Mouse (Mus musculus): ENCODE data around the gene Cpeb3. TPM values are rescaled to one million over a fixed set of nuclear protein-coding genes. Genes with fewer than 3 reads are reported as not detected.
A peak's percentile ranks its signal among the peaks of the same experiment; 100 is the strongest.

The Cpeb3 gene
- polyA plus RNA-seq, 1 experiment from 2014 or later: 0.63 TPM

DNA sequence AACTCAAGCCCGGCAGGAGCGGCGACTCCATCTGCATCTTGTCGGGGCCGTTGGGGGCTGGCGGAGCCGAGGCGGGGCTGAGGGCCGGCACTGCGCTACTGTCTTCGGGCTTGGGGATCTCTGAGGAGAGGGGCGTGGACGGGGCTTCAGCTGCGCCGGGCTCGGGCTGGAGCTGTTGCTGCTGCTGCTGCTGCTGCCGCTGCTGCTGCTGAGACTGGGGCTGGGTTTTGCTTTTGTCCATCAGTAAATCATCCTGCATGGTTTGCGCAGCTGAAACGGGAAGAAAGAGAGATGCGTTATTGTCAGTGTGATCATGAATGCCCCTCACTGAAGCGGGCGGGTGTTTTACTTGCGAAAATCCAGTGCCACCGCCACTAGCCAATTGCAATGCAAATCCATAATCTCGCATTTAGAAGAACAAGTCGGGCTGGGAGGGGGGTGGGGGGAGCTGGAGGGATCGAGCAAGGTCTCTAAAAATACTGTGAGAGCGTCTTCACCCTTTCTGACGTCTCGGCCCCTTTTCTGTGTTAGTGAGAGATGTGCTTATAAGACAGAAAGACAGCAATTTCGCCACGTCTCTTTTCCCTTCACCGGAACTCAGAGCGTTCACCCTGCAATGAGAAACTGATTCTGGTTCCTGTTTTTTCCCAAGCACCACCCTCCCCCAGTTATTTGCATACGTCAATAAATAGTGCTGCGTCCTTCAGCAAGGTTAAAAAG, 33.5 kb downstream of the Cpeb3 start:
- no peaks in the 10 kb centered on the region for H3K36me3 ChIP-seq (ENCODE audit: insufficient read depth)
- no peaks in the 10 kb centered on the region for H3K9me3 ChIP-seq (ENCODE audit: low read depth, low read length)

DNA sequence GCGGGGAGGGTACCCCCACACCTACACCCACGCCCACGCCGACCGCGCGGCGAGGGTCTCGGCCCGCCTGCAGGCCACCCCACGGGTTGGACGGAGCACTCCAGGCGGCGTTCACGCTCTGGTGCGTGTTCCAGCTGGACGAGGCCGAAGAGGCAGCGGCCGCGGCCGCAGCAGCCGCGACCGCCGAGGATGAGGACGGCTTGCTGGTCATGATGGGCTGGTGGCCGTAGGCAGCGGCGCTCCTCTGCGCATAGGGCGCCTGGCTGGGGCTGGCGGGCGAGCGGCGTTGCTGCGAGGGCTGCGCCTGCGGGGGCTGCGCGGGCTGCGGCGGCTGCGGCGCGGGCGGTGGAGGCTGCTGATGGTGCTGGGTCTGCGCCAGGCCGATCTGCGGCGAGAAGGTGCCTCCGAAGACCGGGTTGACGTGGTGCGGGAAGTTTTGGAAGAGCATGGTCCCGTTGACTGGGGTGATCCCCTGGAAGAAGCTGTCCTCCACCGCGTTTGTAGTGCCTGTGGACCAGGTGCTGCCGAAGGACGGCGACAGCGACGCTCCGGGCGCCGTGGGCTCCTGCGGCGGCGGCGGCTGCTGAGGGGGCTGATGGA, 34.2 kb downstream of the Cpeb3 start:
- DNase-seq (peak; percentile 60), ATAC-seq (ENCODE audit: insufficient read depth) (peak; percentile 57; the same call in 1 of the 2 replicates)
- Histone ChIP-seq H3K27ac (ENCODE audit: low read depth) (no peak overlapping the region), H3K27me3 (ENCODE audit: insufficient read depth, low read length) (peaks cover 47% of the 10 kb centered on the region), H3K4me2 (peak overlapping the region; percentile 98), H3K36me3 (ENCODE audit: insufficient read depth) (no peaks in the 10 kb centered on the region), H3K4me3 (ENCODE audit: low read depth, low read length) (peak overlapping the region; percentile 58), H3K4me1 (ENCODE audit: insufficient read depth) (0 out of 2 replicates have a peak, but pooled peaks cover 3% of the 10 kb centered on the region), H3K9me3 (ENCODE audit: low read depth, low read length) (no peaks in the 10 kb centered on the region), H3K9ac (peak overlapping the region; percentile 42)
- TF ChIP-seq CTCF (IDR thresholded peaks at IDR 0.05; ENCODE audit: low read depth): no peak
- under 1% methylated on average over 65 of the region's 70 CpGs for WGBS

More for the DNA sequence above, 33.5 kb downstream of the Cpeb3 start:
- Histone ChIP-seq H3K27ac (ENCODE audit: low read depth) (peak overlapping the region; percentile 42; the same call in 1 of the 2 replicates), H3K27me3 (ENCODE audit: insufficient read depth, low read length) (peaks cover 47% of the 10 kb centered on the region), H3K9ac (peak overlapping the region; percentile 42), H3K4me1 (ENCODE audit: insufficient read depth) (0 out of 2 replicates have a peak, but pooled peaks cover 3% of the 10 kb centered on the region), H3K4me2 (peak overlapping the region; percentile 98), H3K4me3 (ENCODE audit: low read depth, low read length) (peak overlapping the region; percentile 58)
- under 1% methylated on average over 36 of the region's 36 CpGs for WGBS
- peak; percentile 90 for ATAC-seq (ENCODE audit: insufficient read depth)
- peak; percentile 69 for DNase-seq
- TF ChIP-seq CTCF (IDR thresholded peaks at IDR 0.05; ENCODE audit: low read depth): no peak

DNA sequence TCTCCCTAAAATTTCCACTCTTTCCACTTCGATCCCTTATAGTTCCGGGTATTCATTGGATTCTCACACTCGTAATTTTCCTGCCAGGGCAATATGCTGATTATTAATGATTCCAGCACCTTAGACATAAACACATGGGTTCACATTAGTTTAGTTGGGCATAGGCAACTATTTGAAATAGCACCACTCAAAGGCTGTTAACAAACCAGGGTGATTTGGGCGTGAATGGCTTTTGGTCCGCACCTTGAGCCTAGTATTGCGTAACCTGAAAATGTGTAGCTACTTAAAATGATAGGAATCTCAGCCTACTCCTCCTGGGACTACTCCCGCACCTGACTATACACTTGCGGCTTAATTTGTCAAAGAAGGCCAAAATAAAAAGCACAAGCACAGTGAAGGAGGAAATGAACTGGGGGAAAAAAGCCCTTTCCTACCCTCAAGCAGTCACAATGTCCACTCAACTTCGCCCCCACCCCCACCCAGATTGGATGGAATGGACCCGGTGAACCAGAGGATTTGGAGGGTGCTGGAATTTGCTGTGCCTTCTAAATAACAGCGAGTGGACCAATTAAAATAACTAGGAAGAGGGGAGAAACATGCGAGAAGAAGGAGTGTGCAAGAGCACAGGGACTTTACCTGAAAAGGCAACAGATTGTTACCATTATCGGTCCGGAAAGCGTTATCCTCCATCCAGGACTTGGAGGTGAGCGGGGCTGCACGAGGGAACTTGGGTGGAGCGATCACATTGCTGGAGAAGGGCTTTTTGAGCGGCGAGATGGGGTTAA, 34.9 kb downstream of the Cpeb3 start:
- peak overlapping the region; percentile 98 for H3K4me2 ChIP-seq
- ATAC-seq (ENCODE audit: insufficient read depth) (no peak), DNase-seq (no peak)
- 25% methylated on average over 20 of the region's 20 CpGs for WGBS
- 0 out of 2 replicates have a peak, but pooled peaks cover 3% of the 10 kb centered on the region for H3K4me1 ChIP-seq (ENCODE audit: insufficient read depth)
- H3K27me3 ChIP-seq (ENCODE audit: insufficient read depth, low read length): peaks cover 47% of the 10 kb centered on the region
- H3K9ac ChIP-seq: peak overlapping the region; percentile 42
- no peak for TF ChIP-seq CTCF (IDR thresholded peaks at IDR 0.05; ENCODE audit: low read depth)
- peak overlapping the region; percentile 58 for H3K4me3 ChIP-seq (ENCODE audit: low read depth, low read length)
- H3K9me3 ChIP-seq (ENCODE audit: low read depth, low read length): no peaks in the 10 kb centered on the region
- H3K27ac ChIP-seq (ENCODE audit: low read depth): no peak overlapping the region
- H3K36me3 ChIP-seq (ENCODE audit: insufficient read depth): no peaks in the 10 kb centered on the region

- Histone ChIP-seq H3K4me3 (ENCODE audit: low read depth, low read length) (0 out of 2 replicates have a peak overlapping the region, but pooled peaks have one; percentile 4), H3K27me3 (ENCODE audit: insufficient read depth, low read length) (peaks cover 47% of the 10 kb centered on the region), H3K4me1 (ENCODE audit: insufficient read depth) (0 out of 2 replicates have a peak, but pooled peaks cover 3% of the 10 kb centered on the region), H3K9me3 (ENCODE audit: low read depth, low read length) (no peaks in the 10 kb centered on the region), H3K36me3 (ENCODE audit: insufficient read depth) (no peaks in the 10 kb centered on the region), H3K27ac (ENCODE audit: low read depth) (no peak overlapping the region), H3K9ac (no peak overlapping the region), H3K4me2 (peak overlapping the region; percentile 5; the same call in 1 of the 2 replicates)
- WGBS: 75% methylated on average over 11 of the region's 11 CpGs
- DNase-seq (no peak), ATAC-seq (ENCODE audit: insufficient read depth) (no peak)
- no peak for TF ChIP-seq CTCF (IDR thresholded peaks at IDR 0.05; ENCODE audit: low read depth)
Observed at GRCm38 (mm10) chr19:37172566-37173130, 35.8 kb downstream of the Cpeb3 start.

- no peak for TF ChIP-seq CTCF (IDR thresholded peaks at IDR 0.05; ENCODE audit: low read depth)
- Histone ChIP-seq H3K9me3 (ENCODE audit: low read depth, low read length) (no peaks in the 10 kb centered on the region), H3K4me2 (no peak overlapping the region), H3K9ac (no peak overlapping the region), H3K36me3 (ENCODE audit: insufficient read depth) (no peaks in the 10 kb centered on the region), H3K27me3 (ENCODE audit: insufficient read depth, low read length) (peaks cover 45% of the 10 kb centered on the region), H3K27ac (ENCODE audit: low read depth) (no peak overlapping the region), H3K4me3 (ENCODE audit: low read depth, low read length) (no peak overlapping the region), H3K4me1 (ENCODE audit: insufficient read depth) (0 out of 2 replicates have a peak, but pooled peaks cover 3% of the 10 kb centered on the region)
- WGBS: 36% methylated on average over 1 of the region's 1 CpGs
- ATAC-seq (ENCODE audit: insufficient read depth) (no peak), DNase-seq (no peak)
Observed at GRCm38 (mm10) chr19:37172096-37172495, 36.3 kb downstream of the Cpeb3 start.

GRCm38 (mm10) chr19:37156770-37157336, 51.5 kb downstream of the Cpeb3 start:
- WGBS: 77% methylated on average over 5 of the region's 5 CpGs
- H3K36me3 ChIP-seq (ENCODE audit: insufficient read depth): no peaks in the 10 kb centered on the region

More at GRCm38 (mm10) chr19:37156770-37157336, 51.5 kb downstream of the Cpeb3 start:
- DNase-seq: no peak
- no peak for ATAC-seq (ENCODE audit: insufficient read depth)
- no peak for TF ChIP-seq CTCF (IDR thresholded peaks at IDR 0.05; ENCODE audit: low read depth)
- Histone ChIP-seq H3K4me1 (ENCODE audit: insufficient read depth) (no peaks in the 10 kb centered on the region), H3K27ac (ENCODE audit: low read depth) (no peak overlapping the region), H3K9ac (no peak overlapping the region), H3K4me2 (no peak overlapping the region), H3K4me3 (ENCODE audit: low read depth, low read length) (no peak overlapping the region), H3K27me3 (ENCODE audit: insufficient read depth, low read length) (no peaks in the 10 kb centered on the region), H3K9me3 (ENCODE audit: low read depth, low read length) (no peaks in the 10 kb centered on the region)

Measured in lung, embryonic 14.5 days (tissue).